Comparison of ENCODE assay signal across 13 mouse cellular contexts in the genomic region with DNA sequence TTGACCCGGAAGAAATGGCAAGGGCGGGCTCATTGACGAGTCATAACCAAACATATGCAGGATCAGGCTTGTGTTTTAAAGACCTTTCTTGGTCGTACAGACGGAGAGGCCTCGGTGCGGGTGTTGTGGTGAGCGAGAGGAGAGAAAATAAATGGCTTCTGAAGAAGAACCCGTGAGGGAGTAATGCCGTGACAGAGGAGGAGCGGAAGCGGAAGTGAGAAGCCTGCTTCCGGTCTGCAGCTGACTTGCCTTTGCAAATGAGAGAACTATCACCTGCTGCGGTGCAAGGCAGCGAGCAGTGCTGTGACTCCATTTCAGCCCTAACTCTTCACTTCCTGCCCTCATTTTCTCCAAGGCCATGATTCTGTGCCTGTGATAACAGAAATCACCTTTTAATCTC. TPM values are rescaled to one million over a fixed set of nuclear protein-coding genes. Genes with fewer than 3 reads are reported as not detected.
DNase-seq lines count a peak whose midpoint lies in the region; ATAC-seq and TF ChIP-seq lines count a peak whose summit lies in the region.
"Had no signal": no experiment of that assay in that cellular context is flagged by ENCODE, and none has a peak within 500 bp of the region (broad histone marks: within the 10 kb centered on the region; RNA-seq: fewer than 3 reads in every experiment).

No protein-coding gene starts in this region.

- no peak for TF ChIP-seq POLR2A in testis, adult 2 months (IDR thresholded peaks at IDR 0.05; ENCODE audit: control insufficient read depth, low read depth, low read length)

- no peak for DNase-seq in testis, postnatal 10 days (ENCODE audit: low spot score)
- peak; percentile 42 to 63 for DNase-seq in natural killer cell, adult 2 months (ENCODE audit: low spot score in 2 of 2)
- DNase-seq in adrenal gland, adult (ENCODE audit: inconsistent age in 2 of 2, low spot score in 1 of 2), result no peak
- no peak for DNase-seq in cerebellum, postnatal 25 days
- DNase-seq in gastrocnemius, postnatal 25 days, result no peak
- DNase-seq in kidney, postnatal 14 days, result no peak
- DNase-seq: kidney, adult 11 months; lung, adult 2 months; midbrain, embryonic 14.5 days; right cerebral cortex, postnatal 4 days had no signal

- peak; percentile 27; the same call in 1 of the 2 replicates for ATAC-seq in common myeloid progenitor, adult 5-6 weeks (replicated peaks; ENCODE audit: low read depth, poor library complexity, severe bottlenecking)

- H3K36me3 ChIP-seq in testis, adult 2 months (ENCODE audit: control insufficient read depth, insufficient read depth, low read length), result no peaks in the 10 kb centered on the region

- TF ChIP-seq CTCF in testis, adult 2 months (IDR thresholded peaks at IDR 0.05; ENCODE audit: control insufficient read depth, insufficient read depth, insufficient replicate concordance, low read depth, low read length), result no peak

- peak overlapping the region; percentile 77 for H3K4me3 ChIP-seq in testis, adult 2 months (ENCODE audit: control insufficient read depth, low read depth, low read length)
- H3K4me3 ChIP-seq: hindbrain, embryonic 10.5 days had no signal

- H3K4me1 ChIP-seq in testis, adult 2 months (ENCODE audit: control insufficient read depth, insufficient read depth, low read length), result peaks cover 2% of the 10 kb centered on the region; the same call in 1 of the 2 replicates

- no peaks in the 10 kb centered on the region for H3K27me3 ChIP-seq in testis, adult 2 months (ENCODE audit: control insufficient read depth, insufficient read depth, low read length)

- H3K27ac ChIP-seq in testis, adult 2 months (ENCODE audit: control insufficient read depth, insufficient read depth, low read depth, low read length), result no peak overlapping the region
- H3K27ac ChIP-seq: hindbrain, embryonic 10.5 days had no signal

RNA-seq across cellular contexts. Expression of a gene that starts 16.4 kb away (rescaled TPM):
- 41.7 and 43.2 TPM in 2 replicates for polyA plus RNA-seq in testis, adult 2 months (2012; rRNA removed)
- 41.8 and 53.9 TPM in 2 replicates for total RNA-seq in common myeloid progenitor, adult 5-6 weeks (2017)
- 1 to 10 TPM; 3.4 to 4.1 TPM for total RNA-seq in gastrocnemius, postnatal 25 days (2021)

Comparison
In these comparisons a context has a peak if more than half of its experiments do, and no peak if none do; other contexts are left out.
1. DNase-seq: peak in natural killer cell, adult 2 months (2 of 2); none in testis, postnatal 10 days (single experiment), adrenal gland, adult (0 of 2), cerebellum, postnatal 25 days (0 of 2), gastrocnemius, postnatal 25 days (single experiment) and kidney, postnatal 14 days (single experiment).